Mouse (Mus musculus) spleen, postnatal 36 days (tissue): Measurements from ENCODE around the gene Cwc22.
"Not testable (repeated sequence)": the region's sequence is repeated elsewhere in the genome, so short reads cannot be mapped to it uniquely, and the experiment has no call there.

Experiments used
- DNase-seq, 2 experiments: peaks; one replicate each; pipeline ENCODE4 v3.0.0; 2022; ENCODE audit warnings: low spot score in 2 of 2, mixed read lengths in 1 of 2

Gene Cwc22

DNA sequence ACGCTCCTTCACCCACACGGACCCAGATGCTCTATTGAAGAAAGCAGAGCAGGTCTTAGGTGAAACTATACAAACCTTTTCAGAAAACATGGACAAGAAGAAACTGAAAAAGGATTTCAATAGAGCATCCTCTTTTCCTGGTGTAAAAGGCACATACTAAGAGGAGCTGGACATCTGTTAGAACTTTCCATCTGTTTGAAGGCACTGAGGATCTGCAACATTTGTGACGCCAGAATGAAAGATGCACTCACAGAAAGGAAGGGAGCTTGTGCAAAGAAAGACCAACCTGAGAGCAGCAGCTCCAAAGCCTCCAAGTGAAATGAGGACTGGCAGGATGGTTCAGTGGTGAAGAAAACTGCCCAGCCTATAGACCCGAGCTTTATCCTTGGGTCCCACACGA is 48.2 kb downstream of the Cwc22 start:
- DNase-seq: no peak

DNA sequence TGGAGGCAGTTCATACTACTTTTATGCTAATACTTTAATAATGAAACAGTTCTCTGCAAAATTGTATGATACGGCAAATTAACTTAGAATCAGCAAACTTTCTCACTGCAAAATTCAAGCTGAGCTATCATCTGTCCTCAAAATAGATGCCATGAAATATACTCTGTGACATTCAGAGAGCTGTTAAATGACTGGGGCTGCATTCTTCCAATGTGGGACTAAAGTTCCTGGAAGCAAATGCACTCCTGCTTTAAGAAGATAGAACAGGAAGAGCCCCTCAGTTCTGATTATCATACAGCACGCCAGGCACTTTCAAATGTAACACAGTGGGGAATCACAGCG is 48.6 kb downstream of the Cwc22 start:
- DNase-seq: no peak

DNA sequence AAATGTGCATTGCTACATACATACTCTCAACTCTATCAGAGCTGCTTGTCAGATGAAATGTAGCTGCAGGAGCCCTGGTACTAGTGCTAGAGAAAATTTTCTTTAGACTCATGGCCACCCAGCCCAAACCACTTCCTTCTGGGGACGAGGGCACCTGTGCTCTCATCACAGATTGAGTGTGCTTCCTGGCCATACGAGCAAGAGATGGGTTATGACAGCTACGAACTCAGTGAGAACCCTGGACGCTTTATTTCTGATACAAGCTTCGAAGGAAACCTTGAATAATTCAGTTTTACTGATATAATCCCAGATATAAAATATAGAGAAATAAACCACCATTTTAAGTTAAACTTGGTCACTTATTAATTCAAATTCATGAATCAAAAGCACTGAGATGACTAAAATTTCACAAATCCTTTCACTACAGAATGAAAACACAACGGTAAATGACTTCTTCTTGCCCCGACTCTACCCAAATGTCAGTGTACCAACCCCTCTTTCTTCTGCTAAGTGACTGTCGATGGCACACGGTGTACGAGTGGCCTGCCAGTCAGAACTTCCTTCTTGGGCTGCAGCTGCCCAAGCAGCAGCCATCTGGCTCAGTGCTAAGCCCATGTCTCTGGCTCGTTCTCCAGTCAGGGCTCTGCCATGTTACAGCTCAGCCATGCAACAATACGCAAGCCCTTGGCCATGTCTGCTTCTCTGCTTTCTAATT is 49.2 kb downstream of the Cwc22 start:
- no peak for DNase-seq

DNA sequence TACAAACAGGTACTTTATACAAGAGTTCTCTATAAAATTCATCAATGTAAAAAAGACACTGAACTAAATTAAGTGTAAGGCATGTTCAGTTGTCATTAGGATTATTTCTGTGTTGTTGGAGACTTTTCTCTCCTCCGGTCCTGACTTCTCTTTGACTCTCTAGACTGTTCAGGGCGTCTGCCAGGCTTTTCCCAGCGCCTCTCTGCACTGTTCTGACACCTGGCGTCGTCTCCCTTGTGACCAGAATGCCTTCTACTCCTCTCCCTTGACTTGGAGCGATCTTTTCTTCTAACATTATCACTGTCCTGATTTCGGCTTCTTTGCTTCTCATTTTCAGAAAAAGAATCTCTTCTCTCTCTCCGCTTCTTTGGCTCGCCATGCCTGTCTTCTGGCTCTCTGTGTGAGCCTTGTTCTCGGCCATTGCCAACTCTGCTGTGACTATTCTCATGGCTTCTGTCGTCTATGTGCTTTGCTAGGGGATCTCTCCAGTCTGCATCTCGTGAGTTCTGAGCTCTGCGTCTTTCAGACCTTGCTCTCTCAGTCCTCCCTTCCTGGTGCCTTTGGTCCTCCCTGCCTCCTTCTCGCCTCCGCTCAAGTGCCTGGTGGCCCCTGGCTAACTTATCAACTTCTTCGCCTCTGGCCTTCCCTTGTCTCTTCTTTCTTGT is 50.1 kb downstream of the Cwc22 start:
- DNase-seq: not testable (repeated sequence)

DNA sequence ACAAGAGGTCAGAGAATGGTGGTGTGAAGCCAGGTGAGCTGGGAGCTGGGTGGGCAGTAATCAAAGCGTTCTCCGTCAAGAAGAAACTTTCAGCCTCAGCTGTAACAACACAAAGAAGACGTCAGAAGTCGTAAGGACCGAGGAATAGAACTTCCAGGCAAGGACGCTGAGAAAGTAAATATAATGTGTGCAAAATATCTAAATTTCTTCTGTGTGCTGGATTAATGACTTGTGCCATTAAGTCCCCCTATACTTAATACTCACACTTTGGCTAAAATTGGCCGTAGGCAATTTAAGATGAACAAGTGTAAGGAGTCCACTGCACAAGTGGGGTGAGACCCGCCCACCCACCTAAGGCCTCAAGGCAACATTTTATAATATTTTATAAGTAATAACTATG is 51.3 kb downstream of the Cwc22 start:
- DNase-seq: no peak

DNA sequence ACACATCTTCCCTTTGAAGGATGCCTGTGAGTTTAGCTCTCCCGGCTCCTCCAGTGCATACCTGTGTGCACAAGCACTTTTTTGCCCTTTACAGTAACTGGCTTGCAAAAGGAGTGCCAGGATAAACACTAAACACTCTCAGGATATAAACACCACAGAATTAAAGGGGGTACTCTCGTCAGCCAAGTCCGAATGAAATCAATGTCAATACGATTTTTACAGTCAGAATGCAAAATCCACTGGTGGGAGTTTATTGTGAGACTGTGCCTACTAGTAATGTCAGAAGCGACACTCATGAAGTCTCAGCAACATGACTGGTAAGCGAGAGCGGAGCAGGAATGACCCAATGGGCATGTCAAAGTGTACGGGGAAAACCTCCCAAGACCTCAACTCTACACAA is 52.7 kb downstream of the Cwc22 start:
- DNase-seq: no peak

DNA sequence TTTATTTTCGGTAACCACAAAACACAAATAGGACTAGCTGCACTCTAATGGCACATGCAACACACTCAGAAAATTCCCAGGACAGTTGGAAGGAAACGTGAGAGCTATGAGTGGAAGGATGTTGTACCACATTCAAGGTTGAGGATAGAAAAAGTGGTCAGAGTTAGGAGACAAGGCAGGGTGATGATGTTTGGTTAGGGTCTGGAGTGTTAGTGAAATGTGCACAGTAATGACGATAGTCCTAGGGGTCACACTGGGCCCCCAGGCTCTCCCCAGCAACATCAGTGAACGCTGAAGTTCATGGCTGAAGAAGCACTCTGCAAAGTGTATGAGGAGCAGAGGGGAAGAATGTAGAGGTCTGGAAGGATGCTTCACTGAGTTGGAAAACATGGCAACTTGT is 53.6 kb downstream of the Cwc22 start:
- DNase-seq: no peak

DNA sequence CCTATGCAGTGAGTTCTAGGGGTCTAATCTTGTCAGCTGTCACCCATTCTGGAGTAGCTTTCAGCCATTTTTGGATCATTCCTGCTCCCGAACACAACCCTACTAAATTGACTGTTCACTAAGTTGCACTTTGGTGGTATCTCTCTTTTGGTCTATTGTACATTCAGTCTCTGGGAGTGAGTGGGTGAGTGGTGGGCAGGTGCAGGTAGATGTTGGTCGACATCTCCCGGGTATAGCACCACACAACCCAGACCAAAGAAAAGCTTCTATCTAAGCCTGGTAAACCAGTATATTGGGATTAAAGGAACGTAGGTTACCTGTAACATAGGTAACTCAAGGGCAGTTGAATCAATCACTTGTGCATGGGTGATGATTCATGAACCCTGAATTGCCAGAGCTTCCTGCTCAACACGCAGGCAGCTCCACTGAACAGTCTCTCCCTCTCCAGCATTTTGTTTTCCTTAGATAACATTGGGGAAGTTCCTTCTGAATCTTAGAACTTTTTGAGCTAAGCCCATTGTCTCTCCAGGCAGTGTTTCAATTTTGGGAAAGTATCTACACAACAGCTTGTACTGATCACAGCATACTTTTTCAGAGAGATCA is 55.2 kb downstream of the Cwc22 start:
- DNase-seq: no peak

DNA sequence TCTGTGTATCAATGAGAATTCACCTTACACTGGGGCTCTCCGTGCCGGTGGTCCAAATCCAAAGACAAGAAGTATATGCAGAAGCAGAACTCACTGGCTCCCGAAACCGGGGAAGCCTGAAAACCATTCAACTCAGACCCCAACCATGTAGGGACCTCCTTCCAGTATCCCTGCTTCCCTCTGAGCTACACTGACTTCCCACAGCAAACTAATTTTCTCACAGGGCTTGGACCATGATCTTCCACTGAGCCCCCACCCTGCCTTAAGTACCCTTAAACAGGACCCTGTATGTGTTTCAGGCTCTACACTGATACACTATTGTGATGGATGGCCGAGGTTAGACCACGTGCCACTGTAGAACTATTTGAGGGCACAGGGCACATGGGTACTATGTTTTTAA is 56.2 kb downstream of the Cwc22 start:
- no peak for DNase-seq

DNA sequence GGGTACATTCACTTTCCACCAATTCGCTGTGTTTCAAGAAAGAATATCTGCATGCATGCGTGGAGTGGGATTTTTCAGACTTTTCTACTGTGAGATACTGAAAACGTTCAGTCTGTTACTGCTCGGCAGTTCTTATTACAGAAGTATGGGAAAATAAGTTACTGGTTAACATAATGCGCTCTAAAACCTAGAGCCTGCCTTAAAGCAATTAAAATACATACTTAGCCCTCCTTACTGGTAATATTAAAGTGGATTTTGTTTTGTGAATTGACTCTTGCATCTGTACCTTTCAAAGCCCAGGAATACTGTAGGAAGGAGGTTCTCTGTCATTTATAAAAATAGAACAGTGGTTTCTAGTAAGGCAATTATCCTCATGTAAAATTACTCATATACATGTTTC is 56.8 kb downstream of the Cwc22 start:
- DNase-seq: no peak

DNA sequence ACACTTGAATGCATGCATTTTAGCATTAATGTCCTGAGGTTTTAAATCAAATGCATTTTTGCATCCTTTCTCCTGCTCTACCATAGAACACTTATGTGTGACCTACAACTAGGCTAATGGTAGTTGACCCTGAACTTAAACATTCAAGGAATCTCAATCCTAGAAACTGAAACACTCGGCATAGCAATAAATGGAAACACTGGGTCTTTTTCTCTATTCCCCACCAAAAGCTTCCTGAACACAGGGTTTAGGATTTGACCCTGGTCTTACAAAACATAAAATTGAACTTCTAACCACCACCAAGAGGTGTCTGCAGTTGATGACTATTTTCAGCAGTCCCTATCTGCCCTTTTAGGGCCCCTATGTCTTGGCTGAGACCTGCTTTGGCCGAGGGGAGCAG is 57.3 kb downstream of the Cwc22 start:
- no peak for DNase-seq

DNA sequence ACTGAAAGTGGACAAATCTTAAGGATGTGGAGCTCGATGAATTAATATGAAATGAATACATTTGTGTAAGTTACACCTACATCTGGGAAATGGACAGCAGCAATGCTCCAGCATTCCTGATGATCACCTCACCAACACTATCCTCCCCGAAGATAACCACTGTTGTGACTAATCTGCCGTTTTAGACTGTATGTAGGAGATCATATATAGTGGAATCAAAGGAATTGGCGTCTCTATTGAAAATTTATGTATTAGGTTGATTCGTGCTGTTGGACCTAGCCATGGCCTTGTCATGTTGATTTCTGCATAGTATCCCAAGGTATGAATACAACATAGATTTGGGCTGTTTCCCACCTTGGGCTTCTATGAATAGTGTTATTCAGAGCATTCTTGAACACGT is 58.1 kb downstream of the Cwc22 start:
- DNase-seq: no peak

DNA sequence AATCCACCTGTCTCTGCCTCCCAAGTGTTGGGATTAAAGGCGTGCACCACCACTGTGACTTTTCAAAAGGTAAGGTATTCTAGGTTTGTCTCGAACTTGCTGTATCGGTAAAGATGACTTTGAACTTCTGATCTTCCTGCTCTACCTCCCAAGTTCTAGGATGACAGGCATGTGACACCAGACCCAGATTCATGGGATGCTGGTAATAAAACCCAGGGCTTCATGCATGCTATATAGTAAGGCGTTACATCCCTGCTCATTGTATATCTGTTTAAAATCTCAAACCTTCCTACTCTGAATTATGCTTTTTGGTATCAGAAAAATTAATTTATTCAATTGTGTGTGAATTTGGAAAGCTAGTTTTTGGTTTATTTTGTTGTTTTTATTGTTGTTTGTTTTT is 59.0 kb downstream of the Cwc22 start:
- DNase-seq: no peak

DNA sequence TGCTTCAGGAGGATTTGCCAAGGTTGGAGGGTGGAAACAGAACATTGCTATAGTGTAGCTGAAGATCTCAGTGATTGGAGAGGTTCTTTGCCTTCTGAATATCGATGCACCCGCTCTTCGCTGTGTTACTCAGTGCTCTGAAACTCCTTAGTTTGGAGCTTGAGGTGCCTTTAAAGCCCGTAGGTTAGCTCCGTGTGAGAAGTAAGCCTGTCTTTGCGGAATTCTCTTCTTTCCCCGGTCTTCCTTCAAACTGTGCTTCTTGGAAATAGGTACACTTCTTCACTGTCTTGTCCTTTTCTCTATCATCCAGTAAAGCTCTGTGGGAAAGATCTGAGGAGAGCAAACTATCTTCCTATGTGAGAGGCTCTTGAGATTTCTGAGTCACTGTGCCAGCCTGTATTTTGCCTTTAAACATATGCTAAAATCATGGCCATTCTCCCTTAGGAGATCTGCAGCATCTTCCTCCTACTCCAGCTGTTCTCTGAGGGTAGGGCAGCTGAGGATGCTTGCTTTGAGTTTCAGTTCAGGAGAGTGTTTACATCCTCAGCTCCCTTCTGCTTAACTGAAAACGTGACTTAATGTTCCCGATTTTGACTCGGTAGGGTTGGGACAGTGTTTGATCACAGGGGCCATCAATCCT is 60.6 kb downstream of the Cwc22 start:
- no peak for DNase-seq

DNA sequence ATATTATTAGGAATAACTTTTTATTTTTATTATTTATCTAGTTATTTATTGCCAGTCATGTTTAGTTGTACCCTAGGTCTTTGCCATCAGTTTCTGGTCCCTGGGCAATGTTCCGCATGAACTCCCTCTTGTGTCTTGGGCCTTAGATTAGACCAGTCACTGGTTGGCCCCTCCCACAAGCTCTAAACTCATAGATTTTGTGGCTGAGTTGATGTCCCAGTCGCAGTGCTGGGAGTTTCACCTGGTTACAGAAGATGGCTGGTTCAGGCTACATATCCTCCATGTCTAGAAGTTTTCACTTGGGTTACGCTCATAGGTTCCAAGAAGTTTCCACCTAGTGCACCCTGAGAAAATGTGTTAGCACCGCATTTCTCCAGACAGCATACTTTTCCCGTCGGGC is 61.1 kb downstream of the Cwc22 start:
- DNase-seq: no peak

DNA sequence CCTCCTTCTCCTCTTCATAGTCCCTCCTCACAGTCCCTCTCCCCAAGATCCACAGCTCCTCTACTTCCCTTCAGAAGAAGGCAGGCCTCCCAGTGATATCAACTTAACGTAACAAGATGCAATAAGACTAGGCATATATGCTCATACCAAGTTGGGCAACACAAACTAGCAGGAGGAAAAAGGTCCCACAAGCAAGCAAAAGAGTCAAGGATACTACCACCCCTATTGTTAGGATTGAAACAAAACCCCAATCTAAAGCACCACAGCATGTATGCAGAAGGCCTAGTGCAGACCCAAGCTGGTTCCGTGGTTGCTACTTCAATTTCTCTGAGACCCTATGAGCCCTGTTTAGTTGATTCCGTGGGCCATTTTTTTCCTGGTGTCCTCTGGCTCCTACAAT is 61.7 kb downstream of the Cwc22 start:
- DNase-seq: no peak

DNA sequence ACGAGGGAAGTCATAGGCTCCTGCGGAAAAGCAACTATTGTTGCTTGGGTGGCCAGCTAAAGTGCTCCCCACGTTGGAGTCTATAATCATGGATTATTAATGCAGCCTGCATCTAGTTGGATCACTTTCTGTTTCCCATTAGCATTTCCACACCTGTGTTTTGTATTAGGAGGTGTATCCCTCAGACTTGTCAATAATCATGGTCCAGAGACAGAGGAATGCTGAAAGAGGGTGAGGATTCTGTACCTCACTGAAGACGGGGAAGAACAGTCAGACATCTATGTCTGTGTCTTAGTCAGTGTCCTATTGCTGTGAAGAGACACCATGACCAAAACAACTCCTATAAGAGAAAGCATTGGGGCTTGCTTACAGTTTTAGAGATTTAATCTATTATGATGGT is 63.2 kb downstream of the Cwc22 start:
- DNase-seq: no peak

DNA sequence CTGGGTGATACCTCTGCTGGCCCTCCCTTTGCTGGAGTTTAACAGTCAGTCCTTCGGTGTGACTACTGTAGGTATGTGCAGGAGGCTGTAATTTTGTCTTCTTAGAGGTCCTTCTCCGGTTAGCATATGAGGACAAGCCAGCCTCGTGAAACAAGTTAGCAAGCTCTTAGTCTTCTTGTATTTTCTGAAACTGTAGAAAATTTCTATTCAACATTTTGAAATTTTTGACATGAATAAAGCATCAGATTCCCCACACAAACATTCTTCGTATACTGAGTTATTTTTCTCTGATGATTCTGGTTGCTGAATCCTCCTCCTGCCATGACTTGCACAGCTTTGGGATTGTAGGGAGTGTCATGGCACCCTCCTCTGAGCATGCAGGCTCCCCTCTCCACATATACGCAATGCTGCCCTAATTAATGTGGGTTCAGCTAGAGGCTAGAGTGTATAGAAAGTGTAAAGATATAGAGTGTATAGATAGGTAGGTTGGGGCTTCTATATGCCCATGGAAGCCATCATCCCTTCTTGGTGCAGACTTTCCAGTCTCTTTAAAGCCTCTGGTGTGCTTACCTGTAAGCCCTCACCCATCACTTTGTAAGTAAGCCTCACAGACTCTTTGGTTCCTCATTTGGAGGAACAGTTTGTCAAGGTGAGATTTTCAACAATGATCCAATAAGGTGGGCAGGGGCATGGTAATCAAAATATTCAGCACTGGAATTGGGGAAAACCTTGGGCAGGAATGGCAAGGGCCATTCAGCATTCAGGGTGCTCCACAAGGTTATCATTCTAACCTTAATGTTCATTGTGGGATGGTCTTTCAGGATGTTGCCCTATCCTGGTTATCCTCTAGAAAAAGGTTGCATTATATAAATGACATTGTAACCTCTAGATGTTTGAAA is 64.6 kb downstream of the Cwc22 start:
- no peak for DNase-seq

DNA sequence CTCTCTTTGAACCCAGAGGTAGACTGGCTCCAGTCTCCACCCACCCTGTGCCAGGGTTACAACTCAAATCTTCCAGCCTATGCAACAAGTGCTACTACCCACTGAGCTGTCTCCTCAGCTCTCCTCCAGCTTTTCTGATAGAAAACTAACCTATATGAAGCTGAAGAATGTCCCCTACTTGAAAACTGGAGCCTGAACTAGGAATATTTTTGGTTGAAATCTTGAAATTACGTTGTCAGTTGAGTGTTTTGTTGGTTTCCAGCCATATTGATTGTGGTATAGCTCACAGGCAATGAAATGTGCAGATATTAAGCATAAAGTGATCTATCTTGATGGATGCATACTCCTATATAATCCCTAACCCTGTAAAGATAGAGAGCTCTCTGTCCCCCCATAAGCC is 65.8 kb downstream of the Cwc22 start:
- no peak for DNase-seq

DNA sequence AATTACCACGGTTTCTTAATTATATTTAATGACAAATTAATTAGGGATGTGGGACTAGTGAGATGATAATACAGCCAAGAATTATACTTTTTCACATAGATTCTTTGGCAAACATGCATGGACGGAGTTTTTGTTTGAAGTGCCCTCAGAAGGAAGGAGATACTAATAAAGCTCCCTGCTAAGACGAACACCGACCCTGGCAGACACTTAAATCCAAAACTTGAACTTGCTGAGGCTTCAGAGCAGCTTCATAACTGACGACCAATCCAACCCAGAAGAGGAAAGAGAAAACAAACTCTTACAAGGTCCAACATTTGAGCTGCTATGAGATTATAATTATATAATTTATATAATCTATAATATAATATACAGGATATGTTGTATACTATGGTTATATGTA is 66.4 kb downstream of the Cwc22 start:
- DNase-seq: no peak

DNA sequence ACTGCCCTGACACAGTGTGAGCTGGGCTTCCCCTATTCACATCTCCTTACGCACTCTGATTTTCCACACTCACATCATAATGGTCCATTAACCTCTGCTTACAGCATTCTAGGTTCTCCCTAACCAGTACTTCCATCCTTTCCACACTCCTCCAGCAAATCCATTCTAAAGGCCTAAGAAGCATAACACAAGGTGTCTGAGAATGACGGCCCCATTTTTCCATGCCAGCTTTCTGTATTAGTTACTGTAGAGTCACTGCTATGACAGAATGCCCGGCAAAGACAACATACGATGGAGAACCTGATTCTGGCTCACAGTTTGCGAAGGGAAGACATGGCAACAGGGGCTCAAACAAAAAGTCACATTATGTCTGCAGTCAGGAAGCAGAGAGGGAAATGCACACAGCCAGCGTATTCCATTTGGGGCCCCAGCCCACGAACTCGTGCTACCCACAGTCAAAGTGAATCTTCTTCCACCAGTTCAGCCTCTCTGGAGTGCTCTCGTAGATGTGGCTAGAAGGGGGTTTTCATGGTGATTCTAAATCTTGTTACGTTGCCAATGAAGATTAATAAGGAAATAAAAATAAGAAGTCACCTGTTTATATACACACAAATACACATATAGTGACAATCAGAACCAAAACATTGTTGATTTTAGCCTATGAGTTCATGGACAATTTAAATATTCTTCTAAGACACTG is 68.9 kb downstream of the Cwc22 start:
- no peak for DNase-seq
